Mouse (Mus musculus) megakaryocyte, embryonic 14.5 days (primary cell): ENCODE results near the gene Klra10.

ENCODE experiments used
- FLI1 ChIP-seq: IDR thresholded peaks from 2 replicates; pipeline ENCODE4 v1.6.1; 2012; ENCODE audit warnings: low read length, inconsistent platforms, mixed read lengths
- GATA1 ChIP-seq: IDR thresholded peaks from 3 replicates; pipeline ENCODE4 v1.6.1; 2012; ENCODE audit warnings: mixed read lengths, low read length, inconsistent platforms, borderline replicate concordance

DNA sequence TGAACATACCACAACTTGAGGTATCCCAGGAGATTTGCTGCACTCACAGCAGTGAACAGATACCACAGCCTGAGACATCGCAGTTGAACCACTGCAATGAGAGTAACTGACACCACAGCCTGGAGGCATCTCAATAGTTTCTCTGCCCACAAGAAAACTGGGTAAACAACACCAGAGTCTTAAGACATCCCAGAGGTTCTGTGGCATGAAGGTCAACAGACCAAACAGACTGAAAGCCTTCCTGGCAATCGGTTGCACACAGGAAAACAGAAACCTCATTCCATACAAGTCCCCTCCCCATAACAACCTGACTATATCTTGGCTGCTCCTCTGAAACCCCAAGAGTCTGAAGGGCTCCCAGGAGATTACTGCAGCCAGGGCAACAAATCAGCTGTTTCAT lies 26.4 kb downstream of the Klra10 start:
- TF ChIP-seq GATA1 (no peak), FLI1 (no peak)
